Mouse (Mus musculus) embryonic facial prominence, embryonic 13.5 days (tissue): ENCODE results near the gene Fam20b. TPM values are rescaled to one million over a fixed set of nuclear protein-coding genes. Genes with fewer than 3 reads are reported as not detected.

Experiments
- ATAC-seq: fragments of 200-750 bp; cut with Nextera tagmentation; 2 replicates; pipeline ENCODE4 v1.8.0; 2017; ENCODE audit warnings: low read depth; ENCODE audit not compliant: insufficient number of reproducible peaks, insufficient read depth, low FRiP score, low TSS enrichment
- H3K27ac ChIP-seq: fragments of 300-500 bp; sonication (generic); 2 replicates; pipeline ENCODE4 v1.5.1; 2015; ENCODE audit warnings: moderate library complexity, mild to moderate bottlenecking, inconsistent platforms
- H3K27me3 ChIP-seq: fragments of 300-500 bp; sonication (generic); 2 replicates; pipeline ENCODE4 v1.6.1; 2015; ENCODE audit warnings: mild to moderate bottlenecking, inconsistent platforms
- H3K36me3 ChIP-seq: fragments of 300-500 bp; sonication (generic); 2 replicates; pipeline ENCODE4 v1.6.1; 2015; ENCODE audit warnings: mild to moderate bottlenecking, inconsistent platforms
- H3K4me1 ChIP-seq: fragments of 300-500 bp; sonication (generic); 2 replicates; pipeline ENCODE4 v1.6.1; 2015; ENCODE audit warnings: inconsistent platforms
- H3K4me2 ChIP-seq: fragments of 300-500 bp; sonication (generic); 2 replicates; pipeline ENCODE4 v1.6.1; 2015; ENCODE audit warnings: moderate library complexity, mild to moderate bottlenecking, inconsistent platforms
- H3K4me3 ChIP-seq: fragments of 300-500 bp; sonication (generic); 2 replicates; pipeline ENCODE4 v1.5.1; 2015; ENCODE audit warnings: mild to moderate bottlenecking, inconsistent platforms
- H3K9ac ChIP-seq: fragments of 300-500 bp; sonication (generic); 2 replicates; pipeline ENCODE4 v1.6.1; 2015; ENCODE audit warnings: mild to moderate bottlenecking, inconsistent platforms
- H3K9me3 ChIP-seq: fragments of 300-500 bp; sonication (generic); 2 replicates; pipeline ENCODE4 v1.6.1; 2016; ENCODE audit warnings: inconsistent platforms
- WGBS: fragments of 180-500 bp; shearing (Covaris S2); methylation state at CpG from one replicate; pipeline ENCODE4 v1.1.7; 2015; ENCODE audit warnings: mixed read lengths; 5-methylcytosine and 5-hydroxymethylcytosine counted together
- polyA plus RNA-seq: library from polyadenylated mRNA; unstranded; fragments of >200 nt; fragmentation: Nextera tagmentation; extraction: Ambion mirVana; gene quantifications from 2 replicates; pipeline ENCODE4 v1.2.1, GENCODE M21; 2015

Fam20b gene
- polyA plus RNA-seq, 1 experiment from 2014 or later: 24.1 TPM

- H3K36me3 ChIP-seq: no peaks in the 10 kb centered on the region
- WGBS: 24% methylated on average over 4 of the region's 4 CpGs
- no peaks in the 10 kb centered on the region for H3K9me3 ChIP-seq
- H3K27me3 ChIP-seq: no peaks in the 10 kb centered on the region
- ATAC-seq: no peak
- H3K27ac ChIP-seq: no peak overlapping the region
- no peak overlapping the region for H3K4me3 ChIP-seq
- H3K4me1 ChIP-seq: peaks cover 50% of the 10 kb centered on the region
- no peak overlapping the region for H3K9ac ChIP-seq
- no peak overlapping the region for H3K4me2 ChIP-seq
Measured at GRCm38 (mm10) chr1:156750261-156750660, 31.4 kb upstream of the Fam20b start.

- H3K4me1 ChIP-seq: peaks cover 47% of the 10 kb centered on the region
- H3K27me3 ChIP-seq: no peaks in the 10 kb centered on the region
- no peaks in the 10 kb centered on the region for H3K9me3 ChIP-seq
- no peak overlapping the region for H3K4me3 ChIP-seq
- H3K36me3 ChIP-seq: no peaks in the 10 kb centered on the region
- no peak overlapping the region for H3K9ac ChIP-seq
- no peak overlapping the region for H3K4me2 ChIP-seq
- no peak overlapping the region for H3K27ac ChIP-seq
- no peak for ATAC-seq
Measured at GRCm38 (mm10) chr1:156749136-156749535, 30.2 kb upstream of the Fam20b start.

DNA sequence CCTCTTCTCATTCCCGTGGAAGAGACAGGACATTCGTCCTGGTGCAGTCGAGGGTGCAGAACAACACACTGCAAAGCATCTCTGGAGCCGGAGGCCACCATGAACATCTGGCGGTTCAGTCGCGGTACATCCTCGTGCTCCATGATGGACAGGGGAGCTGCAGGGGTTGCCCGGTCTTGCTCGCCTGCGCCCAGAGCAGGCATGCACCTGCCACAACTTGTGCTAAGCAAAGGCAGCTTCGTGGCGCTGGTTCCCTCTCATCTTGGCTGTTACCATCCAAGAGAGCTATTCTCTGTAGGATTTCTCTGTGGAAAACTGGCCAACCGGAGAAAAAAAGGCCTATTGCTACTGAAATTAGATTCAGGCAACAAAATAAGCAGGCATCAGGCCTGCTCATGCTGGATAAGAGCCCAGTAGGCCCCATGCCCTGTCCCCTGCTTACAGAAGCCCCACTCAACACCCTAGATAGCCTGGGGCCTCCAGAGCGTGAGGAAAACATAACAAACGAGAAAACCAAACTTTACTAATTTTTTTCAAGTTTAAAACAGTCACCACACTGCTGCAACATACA lies 29.6 kb upstream of the Fam20b start:
- Histone ChIP-seq H3K27ac (no peak overlapping the region), H3K27me3 (no peaks in the 10 kb centered on the region), H3K36me3 (no peaks in the 10 kb centered on the region), H3K4me1 (peaks cover 43% of the 10 kb centered on the region), H3K9me3 (no peaks in the 10 kb centered on the region), H3K9ac (no peak overlapping the region), H3K4me2 (no peak overlapping the region), H3K4me3 (no peak overlapping the region)
- no peak for ATAC-seq
- 70% methylated on average over 16 of the region's 16 CpGs for WGBS

DNA sequence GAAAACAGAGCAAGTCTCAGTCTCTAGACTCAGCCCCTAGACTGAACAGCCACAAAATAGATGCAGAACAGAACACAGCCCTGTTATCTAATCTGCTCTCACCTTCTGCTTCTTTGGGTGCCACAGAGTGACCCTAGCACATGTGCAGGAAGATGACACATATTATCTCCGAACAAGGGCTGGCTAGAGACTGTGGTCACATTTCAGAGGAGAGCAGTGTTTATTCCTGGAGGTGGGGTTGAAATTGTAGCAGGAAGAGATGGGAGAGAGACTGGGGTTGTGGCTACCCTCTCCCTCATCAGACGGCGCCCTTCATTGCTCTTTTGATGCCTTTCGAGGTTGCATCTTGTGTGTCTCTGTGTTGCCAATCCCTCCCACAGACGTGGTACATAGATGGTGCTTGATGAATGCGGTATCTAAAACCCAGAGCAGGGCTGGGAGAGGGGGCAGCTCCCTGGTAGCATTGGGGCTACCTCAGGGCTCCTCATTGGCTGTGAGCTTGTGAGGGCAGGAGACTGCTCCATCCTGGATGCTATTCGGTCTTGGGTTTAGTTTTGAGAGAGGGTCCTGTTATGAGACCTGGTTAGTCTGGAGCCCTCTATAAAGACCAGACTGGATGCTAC lies 26.4 kb upstream of the Fam20b start:
- Histone ChIP-seq H3K36me3 (no peaks in the 10 kb centered on the region), H3K4me2 (no peak overlapping the region), H3K4me3 (no peak overlapping the region), H3K27ac (no peak overlapping the region), H3K27me3 (no peaks in the 10 kb centered on the region), H3K4me1 (peaks cover 22% of the 10 kb centered on the region), H3K9ac (no peak overlapping the region), H3K9me3 (no peaks in the 10 kb centered on the region)
- 80% methylated on average over 7 of the region's 7 CpGs for WGBS
- no peak for ATAC-seq

GRCm38 (mm10) chr1:156741482-156742411 lies 22.9 kb upstream of the Fam20b start:
- Histone ChIP-seq H3K27ac (no peak overlapping the region; the same call in 1 of the 2 replicates), H3K36me3 (no peaks in the 10 kb centered on the region), H3K4me2 (no peak overlapping the region), H3K27me3 (no peaks in the 10 kb centered on the region), H3K9me3 (no peaks in the 10 kb centered on the region), H3K4me3 (no peak overlapping the region), H3K4me1 (peaks cover 12% of the 10 kb centered on the region), H3K9ac (no peak overlapping the region)
- ATAC-seq: no peak
- 60% methylated on average over 11 of the region's 11 CpGs for WGBS

- Histone ChIP-seq H3K27ac (no peak overlapping the region), H3K4me1 (no peaks in the 10 kb centered on the region), H3K27me3 (no peaks in the 10 kb centered on the region), H3K4me2 (no peak overlapping the region), H3K36me3 (no peaks in the 10 kb centered on the region), H3K9ac (no peak overlapping the region), H3K9me3 (no peaks in the 10 kb centered on the region), H3K4me3 (no peak overlapping the region)
- ATAC-seq: no peak
- WGBS: 66% methylated on average over 2 of the region's 2 CpGs
Measured at GRCm38 (mm10) chr1:156735788-156736187, 16.9 kb upstream of the Fam20b start.

- no peak overlapping the region for H3K4me3 ChIP-seq
- H3K9ac ChIP-seq: no peak overlapping the region
- no peaks in the 10 kb centered on the region for H3K9me3 ChIP-seq
- H3K27me3 ChIP-seq: no peaks in the 10 kb centered on the region
- H3K27ac ChIP-seq: no peak overlapping the region
- no peaks in the 10 kb centered on the region for H3K4me1 ChIP-seq
- ATAC-seq: no peak
- H3K4me2 ChIP-seq: no peak overlapping the region
- 59% methylated on average over 3 of the region's 3 CpGs for WGBS
- no peaks in the 10 kb centered on the region for H3K36me3 ChIP-seq
Measured at GRCm38 (mm10) chr1:156734019-156734418, 15.1 kb upstream of the Fam20b start.

DNA sequence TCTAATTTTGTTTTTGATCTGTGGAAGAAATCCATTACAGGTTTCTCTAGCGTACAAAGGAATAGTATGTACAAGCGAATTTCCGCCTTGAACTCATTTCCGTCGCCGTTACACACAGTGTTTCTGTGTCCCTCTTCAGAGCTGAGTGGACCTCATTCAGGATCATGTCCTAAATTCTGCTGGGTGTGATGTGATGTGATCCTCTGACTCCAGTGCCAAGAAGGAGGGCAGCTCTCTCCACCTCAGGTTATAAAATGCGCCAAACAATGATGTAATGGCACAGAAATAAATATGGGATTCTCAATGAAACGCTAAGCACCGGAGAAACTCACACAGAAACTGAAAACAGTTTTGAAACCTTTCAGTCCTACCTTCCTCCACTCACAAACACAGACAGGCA lies 14.7 kb upstream of the Fam20b start:
- H3K27ac ChIP-seq: no peak overlapping the region
- H3K4me2 ChIP-seq: no peak overlapping the region
- no peak overlapping the region for H3K9ac ChIP-seq
- H3K9me3 ChIP-seq: no peaks in the 10 kb centered on the region
- no peaks in the 10 kb centered on the region for H3K4me1 ChIP-seq
- no peaks in the 10 kb centered on the region for H3K27me3 ChIP-seq
- no peaks in the 10 kb centered on the region for H3K36me3 ChIP-seq
- 83% methylated on average over 9 of the region's 9 CpGs for WGBS
- ATAC-seq: no peak
- H3K4me3 ChIP-seq: no peak overlapping the region

DNA sequence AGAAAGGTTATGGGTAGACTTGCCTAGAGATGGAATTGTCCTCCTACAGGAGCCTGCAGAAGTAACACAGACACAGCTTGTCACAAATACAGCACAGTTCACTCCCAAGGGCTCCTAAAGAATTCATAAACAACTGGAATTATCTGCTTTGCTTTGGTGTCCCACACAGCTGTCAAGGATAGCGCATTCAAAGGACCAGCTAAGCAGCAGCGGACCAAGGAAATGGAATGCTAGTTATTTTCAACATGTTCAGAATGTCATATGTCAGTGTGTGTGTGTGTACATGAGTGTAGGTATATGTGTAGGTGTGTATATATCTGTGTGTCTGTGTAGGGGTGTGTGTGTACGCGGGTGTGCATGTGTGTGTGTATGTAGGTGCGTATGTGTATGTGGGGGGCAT lies 14.1 kb upstream of the Fam20b start:
- no peaks in the 10 kb centered on the region for H3K4me1 ChIP-seq
- no peak overlapping the region for H3K27ac ChIP-seq
- no peak overlapping the region for H3K9ac ChIP-seq
- no peak for ATAC-seq
- H3K4me3 ChIP-seq: no peak overlapping the region
- no peaks in the 10 kb centered on the region for H3K36me3 ChIP-seq
- no peaks in the 10 kb centered on the region for H3K27me3 ChIP-seq
- H3K9me3 ChIP-seq: no peaks in the 10 kb centered on the region
- WGBS: 93% methylated on average over 5 of the region's 5 CpGs
- no peak overlapping the region for H3K4me2 ChIP-seq

GRCm38 (mm10) chr1:156730802-156731201 lies 11.9 kb upstream of the Fam20b start:
- Histone ChIP-seq H3K9me3 (no peaks in the 10 kb centered on the region), H3K36me3 (no peaks in the 10 kb centered on the region), H3K4me2 (no peak overlapping the region), H3K27ac (no peak overlapping the region), H3K27me3 (no peaks in the 10 kb centered on the region), H3K4me1 (no peaks in the 10 kb centered on the region), H3K4me3 (no peak overlapping the region), H3K9ac (no peak overlapping the region)
- ATAC-seq: no peak
- WGBS: 62% methylated on average over 9 of the region's 9 CpGs

- WGBS: 83% methylated on average over 14 of the region's 14 CpGs
- no peak overlapping the region for H3K4me2 ChIP-seq
- no peak for ATAC-seq
- H3K9ac ChIP-seq: no peak overlapping the region
- H3K27ac ChIP-seq: no peak overlapping the region
- no peaks in the 10 kb centered on the region for H3K27me3 ChIP-seq
- no peak overlapping the region for H3K4me3 ChIP-seq
- no peaks in the 10 kb centered on the region for H3K4me1 ChIP-seq
- no peaks in the 10 kb centered on the region for H3K36me3 ChIP-seq
- H3K9me3 ChIP-seq: no peaks in the 10 kb centered on the region
Measured at GRCm38 (mm10) chr1:156727234-156728108, 8.6 kb upstream of the Fam20b start.
